Mouse (Mus musculus) cerebellum, adult 9-10 months (tissue): ENCODE data around the gene Tenm2.

Source experiments
- DNase-seq: peaks from one replicate; pipeline ENCODE4 v3.0.0; 2022

Tenm2 gene

DNA sequence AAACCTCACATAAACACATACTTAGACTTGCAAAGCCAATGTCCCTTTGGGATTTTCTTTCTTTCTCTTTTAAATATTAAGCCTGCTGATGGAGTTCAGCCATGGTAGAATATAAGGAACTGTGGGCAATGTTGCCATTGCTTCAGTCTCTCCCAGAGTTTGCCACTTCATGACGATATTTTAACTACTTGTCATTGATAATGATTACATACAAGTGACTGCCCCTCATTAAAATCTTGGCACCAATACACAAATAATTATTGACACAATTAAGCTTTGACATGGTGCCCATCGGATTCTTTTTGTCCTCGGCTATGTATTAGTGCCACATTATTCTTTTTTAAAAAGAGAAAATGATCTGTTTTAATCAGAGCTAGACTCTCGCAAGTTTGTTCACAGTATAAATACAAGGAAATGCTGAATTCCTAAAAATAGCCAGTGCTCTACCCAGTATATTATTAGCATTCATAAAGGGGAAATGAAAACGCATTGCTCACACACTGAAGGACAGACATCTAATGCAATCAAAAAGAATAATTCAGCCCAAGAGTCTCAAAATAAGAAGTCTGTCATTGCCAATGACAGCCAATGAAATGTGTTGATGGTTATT is 158.7 kb downstream of the Tenm2 start:
- DNase-seq: no peak

GRCm38 (mm10) chr11:37075349-37075748 is 160.4 kb downstream of the Tenm2 start:
- DNase-seq: no peak

DNA sequence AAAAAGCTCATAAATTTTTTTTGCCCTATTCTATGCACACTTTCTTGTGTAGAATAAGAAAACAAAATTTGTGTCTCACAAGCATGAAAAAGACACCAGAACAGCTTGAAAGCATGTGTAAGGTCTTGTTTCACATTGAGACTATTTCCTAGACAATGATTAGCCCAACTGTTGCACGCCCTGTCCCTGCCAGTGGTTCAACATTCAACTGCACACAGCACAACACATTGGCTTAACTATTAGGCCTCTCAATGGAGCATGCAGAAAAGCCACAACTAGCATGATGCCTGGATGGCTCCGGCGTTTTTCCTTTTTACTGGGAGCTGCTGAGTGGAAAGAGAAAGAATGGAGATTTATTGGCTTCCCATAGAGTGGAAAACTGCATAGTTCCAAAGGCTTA is 170.3 kb downstream of the Tenm2 start:
- DNase-seq: no peak

DNA sequence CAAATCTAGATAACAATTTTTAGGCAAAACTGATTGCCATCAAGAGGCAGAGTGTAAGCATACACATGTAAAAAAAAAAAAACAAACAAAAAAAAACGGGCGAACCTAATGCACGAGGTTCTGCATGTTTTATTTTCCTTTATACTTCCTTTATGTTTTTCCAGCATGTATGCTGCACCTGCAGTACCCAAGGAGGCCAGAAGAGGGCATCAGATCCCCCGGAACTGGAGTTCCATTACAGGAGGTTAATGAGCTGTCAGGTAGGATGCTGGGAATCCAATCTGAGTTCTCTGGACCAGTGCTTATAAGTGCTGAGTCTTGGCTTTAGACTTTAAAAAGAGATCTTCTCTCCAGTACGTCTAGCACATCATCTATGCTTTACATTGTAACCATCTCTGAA is 189.1 kb downstream of the Tenm2 start:
- DNase-seq: peak; percentile 9

- DNase-seq: no peak
These were observed 194.5 kb downstream of the Tenm2 start for GRCm38 (mm10) chr11:37041259-37041658.

- DNase-seq: no peak
These were observed 196.5 kb downstream of the Tenm2 start for GRCm38 (mm10) chr11:37039283-37039682.

DNA sequence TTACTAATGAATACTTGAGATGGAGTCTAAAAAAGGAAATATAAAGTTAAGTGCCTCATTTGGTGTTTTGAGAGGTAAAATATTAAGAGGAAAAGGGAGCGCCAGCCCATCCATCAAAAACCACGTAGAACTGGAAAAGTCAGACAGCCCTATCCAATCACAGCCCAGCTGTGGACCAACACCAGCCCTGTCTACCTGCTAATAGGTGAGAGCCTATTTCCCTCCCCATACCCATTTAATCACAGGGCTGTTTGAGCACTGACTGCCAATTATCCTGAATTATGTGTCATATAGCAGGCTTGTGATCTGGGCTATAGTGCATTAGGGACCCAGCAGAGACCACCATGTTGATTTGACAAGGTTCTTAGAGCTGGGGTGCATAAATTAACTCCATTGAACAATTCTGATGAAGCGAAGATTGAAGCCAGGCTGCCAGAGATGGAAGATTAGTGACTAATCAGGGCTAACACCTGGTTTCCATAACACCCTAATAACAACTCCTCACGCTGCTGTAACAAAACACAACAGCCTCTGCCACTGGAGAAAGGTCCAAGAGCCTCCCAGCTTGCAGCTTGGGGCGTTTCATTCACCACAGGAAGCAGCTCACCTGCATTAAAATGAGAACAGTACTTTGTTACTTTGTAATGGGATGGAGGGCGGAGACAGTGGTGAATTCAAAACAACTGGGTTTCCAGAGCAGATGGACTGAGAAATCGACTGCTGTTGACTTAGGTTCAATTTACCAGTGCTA is 204.3 kb downstream of the Tenm2 start:
- DNase-seq: no peak

GRCm38 (mm10) chr11:37011900-37012299 is 223.9 kb downstream of the Tenm2 start:
- no peak for DNase-seq

DNA sequence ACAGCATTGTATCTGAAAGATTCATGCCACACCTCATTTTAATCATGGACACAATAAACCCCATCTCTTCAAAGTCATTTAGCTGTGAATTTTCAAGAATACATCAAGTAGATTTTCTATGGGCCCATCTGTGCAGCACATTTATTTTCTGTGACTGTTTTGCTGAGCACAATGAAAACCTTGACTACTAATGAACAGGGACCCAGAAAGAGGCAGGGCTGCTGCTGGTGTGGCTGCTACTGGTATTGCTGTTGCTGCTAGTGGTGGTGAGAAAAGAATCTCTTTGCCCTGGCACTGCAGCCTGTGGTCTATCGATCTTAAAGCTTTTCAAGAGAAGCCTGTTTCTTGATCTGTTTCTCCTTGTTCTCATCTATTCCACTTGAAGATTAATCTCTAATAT is 226.5 kb downstream of the Tenm2 start:
- no peak for DNase-seq

GRCm38 (mm10) chr11:36997668-36998067 is 238.1 kb downstream of the Tenm2 start:
- DNase-seq: no peak

DNA sequence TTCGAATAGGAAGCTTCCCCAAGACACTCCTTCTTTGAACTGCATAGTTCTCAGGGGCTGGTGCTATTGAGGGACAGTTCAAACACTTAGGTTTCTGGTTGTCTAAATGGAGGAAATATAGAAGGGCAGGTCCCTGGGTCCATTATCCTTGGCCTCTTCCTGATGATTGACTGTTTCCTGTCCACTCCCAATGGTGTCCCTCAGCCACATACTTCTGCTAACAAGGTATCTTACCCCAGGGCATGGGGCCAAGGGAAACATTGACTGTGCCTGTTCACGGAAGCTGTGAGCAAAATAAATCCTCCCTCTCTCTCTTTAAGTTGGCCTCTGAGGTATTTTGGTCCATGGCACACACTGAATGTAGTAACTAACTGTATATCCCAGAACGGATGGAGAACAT is 244.9 kb downstream of the Tenm2 start:
- DNase-seq: no peak

DNA sequence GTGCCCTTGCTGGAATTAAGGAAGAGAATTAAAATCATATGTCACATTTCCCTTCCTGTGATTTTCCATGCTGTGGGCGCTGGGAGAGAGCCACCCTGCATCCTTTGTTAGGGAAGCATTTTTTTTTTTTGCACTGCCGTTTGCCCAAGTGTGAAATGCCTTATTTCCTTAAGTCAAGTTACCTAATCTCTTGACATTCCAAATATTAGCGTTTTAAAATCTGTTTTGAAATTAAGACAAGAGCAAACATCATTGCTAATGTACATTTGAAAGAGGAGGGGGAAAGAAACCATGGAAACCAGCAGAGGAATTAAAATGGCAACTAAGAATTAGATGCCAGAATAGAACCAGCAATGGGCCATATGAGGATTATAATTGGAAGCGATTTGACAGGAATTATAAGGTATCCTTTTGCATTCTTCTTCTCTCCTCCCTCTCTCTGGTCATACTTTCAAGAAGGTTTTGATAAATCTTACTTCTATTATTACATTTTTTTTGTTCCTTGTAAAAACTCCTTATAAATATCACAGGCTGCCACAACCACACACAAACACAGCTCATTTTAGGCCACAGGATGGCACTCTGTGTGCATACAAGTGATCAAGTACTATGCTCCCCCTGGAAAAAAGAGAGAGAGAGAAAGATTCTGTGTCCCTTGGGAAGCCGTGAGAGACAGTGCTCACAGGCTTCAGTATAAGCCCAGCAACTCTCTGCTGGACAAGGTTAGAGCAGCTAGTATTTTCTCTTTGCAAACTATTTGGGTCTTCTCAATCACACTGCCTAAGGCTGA is 246.8 kb downstream of the Tenm2 start:
- DNase-seq: peak; percentile 2

DNA sequence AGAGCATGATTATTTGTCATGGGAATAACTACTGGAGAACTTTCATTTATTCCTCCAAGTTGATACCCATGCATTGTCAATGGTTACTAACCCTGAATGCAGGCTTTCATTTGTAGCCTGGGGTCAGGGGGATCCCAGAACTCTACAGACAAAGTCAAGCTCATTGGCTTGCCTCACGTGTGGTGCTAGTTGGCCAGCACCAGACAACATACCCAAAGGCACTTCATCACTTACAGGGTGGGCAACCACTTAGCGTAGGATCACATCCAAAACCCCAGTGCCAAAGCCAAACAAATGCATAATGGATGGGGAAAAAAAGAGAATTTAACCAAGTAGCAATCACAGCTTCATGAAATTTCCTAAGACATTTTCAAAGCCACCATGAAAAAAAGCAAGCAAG is 261.6 kb downstream of the Tenm2 start:
- DNase-seq: no peak

DNA sequence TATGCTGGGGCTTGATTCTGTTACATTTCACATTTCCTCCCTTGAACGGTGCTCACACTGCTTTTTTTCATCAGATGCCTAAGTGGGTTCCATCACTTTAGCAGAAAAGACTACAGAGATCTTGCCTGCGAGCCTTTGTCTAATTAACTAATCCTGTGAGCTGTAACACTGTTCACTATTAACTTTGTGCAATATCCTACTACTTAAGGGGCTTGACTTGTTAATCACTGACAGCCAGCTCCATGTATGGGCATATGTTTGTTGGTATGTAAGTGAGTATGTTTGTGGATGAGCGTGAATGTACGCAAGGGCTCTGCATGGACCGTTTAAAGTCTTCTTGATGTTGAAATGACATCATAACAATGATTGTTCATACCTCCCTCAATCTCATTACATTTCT is 277.7 kb downstream of the Tenm2 start:
- no peak for DNase-seq

- DNase-seq: no peak
These were observed 294.3 kb downstream of the Tenm2 start for GRCm38 (mm10) chr11:36941429-36941828.

DNA sequence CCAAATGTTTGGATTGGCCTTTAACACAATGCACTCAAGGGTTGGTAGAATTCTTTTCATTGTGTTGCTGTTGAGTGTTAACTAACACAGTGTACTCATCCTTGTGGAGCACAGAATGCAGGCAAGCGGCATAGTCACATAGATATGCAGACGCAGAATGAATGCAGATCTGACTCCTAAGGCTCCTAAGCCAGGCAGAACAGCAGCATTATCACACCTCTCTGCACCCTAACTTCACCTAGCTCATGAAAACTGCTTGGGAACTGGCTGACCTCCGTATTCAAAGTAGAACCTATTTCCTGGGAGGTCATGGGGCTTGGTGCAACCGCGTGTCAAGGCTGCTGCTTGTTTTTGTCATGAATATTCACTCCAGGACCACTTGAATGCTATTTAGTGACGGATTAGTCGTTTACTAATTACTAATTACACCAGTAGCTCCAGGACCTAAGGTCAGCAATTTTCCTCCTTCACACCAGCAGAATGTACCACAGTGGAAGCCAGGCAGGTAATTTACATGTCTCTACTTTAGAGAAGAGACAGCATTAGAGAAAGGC is 295.1 kb downstream of the Tenm2 start:
- no peak for DNase-seq

DNA sequence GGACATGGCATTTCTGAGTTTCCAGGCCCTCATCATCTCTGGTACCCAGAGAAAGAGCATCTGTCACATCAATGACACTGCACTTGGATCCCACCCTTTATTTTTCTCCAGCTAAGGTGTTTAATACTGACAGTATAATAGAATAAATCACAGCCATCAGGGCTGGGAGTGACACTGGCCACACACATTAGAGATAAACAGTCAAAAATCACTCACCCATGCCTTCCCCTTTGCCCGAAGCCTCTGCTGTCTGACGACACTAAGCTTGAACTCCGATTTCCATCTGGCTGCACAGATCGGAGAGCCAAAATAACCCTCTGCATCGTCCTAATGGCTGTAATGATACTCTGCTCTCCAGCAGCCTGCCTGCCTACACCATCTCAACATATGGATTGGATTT is 305.9 kb downstream of the Tenm2 start:
- DNase-seq: no peak

DNA sequence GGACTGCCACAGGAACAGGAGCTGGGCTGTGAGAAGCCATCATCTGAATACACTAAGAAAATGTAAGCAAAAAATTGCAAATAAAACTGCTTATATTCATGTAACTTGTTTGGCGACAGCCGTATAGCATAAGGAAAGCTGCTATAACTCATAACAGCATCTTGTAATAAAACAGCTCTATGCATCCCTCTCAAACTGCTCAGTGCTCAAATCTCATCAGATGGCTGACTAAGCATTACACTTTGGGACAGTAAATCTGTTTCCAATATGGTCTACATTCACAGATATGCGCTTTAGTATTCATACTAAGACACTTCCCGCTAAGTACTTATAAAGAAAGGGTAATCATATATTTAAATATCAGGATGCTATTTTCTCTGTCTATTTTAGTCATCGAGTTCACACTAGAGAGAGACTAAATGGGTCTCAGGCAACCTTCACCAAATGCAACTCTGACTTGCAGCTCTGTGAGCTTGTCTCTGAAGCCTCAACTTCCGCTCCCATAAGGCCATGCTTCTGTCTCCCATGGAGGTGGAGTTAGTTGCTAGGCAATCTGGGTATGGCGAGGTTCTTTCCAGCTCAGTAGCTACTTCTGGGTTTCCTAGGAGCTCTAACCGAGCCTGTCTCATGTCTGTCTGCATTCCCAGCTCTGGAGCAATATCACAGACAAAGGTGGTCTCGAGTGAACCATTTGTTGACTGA is 308.9 kb downstream of the Tenm2 start:
- no peak for DNase-seq

- DNase-seq: no peak
These were observed 316.5 kb downstream of the Tenm2 start for GRCm38 (mm10) chr11:36919301-36919700.

DNA sequence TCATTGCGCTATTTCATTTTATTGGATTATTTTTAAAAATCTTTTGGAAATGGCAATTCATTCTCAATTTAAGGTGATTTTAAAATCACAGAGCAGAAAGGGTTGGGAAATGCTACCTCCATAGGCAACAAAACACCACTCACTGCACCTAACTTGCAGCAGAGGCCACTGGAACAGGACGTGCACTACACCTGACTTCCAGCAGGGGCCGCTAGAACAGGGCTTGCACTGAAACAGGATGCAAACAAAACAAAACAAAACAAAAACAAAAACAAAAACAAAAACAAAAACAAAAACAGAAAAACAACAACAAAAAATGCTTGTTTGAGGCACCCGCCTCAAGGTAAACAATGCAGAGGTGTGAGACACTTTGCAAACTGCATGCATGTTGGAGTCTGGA is 324.4 kb downstream of the Tenm2 start:
- no peak for DNase-seq

GRCm38 (mm10) chr11:36909036-36909435 is 326.7 kb downstream of the Tenm2 start:
- DNase-seq: no peak

DNA sequence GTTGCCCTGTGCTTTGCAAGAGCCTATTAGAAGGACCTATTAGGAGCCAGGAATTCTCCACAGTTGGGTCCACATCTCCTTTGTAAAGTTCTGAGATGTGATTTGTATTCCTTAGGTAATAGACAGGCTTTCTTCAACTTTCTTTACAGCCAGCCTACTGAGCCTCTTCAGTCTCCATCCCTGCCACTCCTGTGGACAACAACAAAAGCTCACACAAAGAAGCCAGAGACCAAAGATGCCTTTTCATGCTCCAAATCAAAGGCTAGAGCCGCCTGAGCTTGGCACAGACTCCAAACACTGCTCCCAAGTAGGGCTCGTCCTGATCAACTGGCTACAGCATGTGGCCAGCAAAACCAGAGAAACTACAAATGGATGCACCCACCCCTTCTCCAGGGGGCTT is 333.5 kb downstream of the Tenm2 start:
- no peak for DNase-seq

DNA sequence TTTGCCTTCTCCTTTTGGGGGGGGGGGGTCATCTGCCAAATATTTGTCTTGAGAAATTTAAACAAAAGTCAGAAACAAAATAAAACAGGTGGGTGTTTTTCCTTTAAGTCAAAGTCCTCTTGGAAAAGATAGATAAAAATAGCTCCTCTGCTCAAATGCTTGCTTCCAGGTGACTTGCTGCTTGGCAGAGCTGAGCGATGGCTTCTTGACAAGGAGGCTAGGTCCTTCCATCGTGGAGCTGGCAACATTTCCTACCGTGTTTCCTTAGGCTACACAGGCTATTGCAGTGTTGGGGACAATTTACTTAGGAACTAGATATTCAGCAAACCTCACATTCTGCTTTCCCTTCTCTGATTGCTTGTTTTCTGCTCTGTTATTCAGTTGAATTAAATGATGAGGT is 342.7 kb downstream of the Tenm2 start:
- peak; percentile 54 for DNase-seq
